Mouse (Mus musculus): ENCODE measurements at regions not wholly inside any gene's neighbourhood (a gene's known extent, or its start where the extent isn't known, plus 50 kb on each side); places are given as distances from the start of the nearest gene placed in this dataset.
A peak's percentile ranks its signal among the peaks of the same experiment; 100 is the strongest.

GRCm38 (mm10) chr12:17601245-17602023 lies 56.8 kb downstream of the Odc1 start:
- no peak for DNase-seq

- DNase-seq, result no peak
Observed at GRCm38 (mm10) chr12:17603576-17603975, 59.0 kb downstream of the Odc1 start.

- no peak for DNase-seq
Observed at GRCm38 (mm10) chr12:17610384-17610783, 65.8 kb downstream of the Odc1 start.

- no peak for DNase-seq
Observed at GRCm38 (mm10) chr12:17611988-17612387, 67.4 kb downstream of the Odc1 start.

- DNase-seq, result no peak
Observed at GRCm38 (mm10) chr12:17618300-17618699, 72.4 kb upstream of the Hpcal1 start.

GRCm38 (mm10) chr12:17620226-17620625 lies 70.4 kb upstream of the Hpcal1 start:
- DNase-seq, result peak; percentile 44 to 47

- DNase-seq, result peak in 1 of 2 experiments; percentile 18
Observed at GRCm38 (mm10) chr12:17621487-17621888, 69.2 kb upstream of the Hpcal1 start.

- no peak for DNase-seq
Observed at GRCm38 (mm10) chr12:17622509-17623005, 68.1 kb upstream of the Hpcal1 start.

- no peak for DNase-seq
Observed at GRCm38 (mm10) chr12:17626043-17626442, 64.6 kb upstream of the Hpcal1 start.

- DNase-seq, result no peak
Observed at GRCm38 (mm10) chr12:17631161-17631560, 59.5 kb upstream of the Hpcal1 start.

GRCm38 (mm10) chr12:17636146-17636545 lies 54.5 kb upstream of the Hpcal1 start:
- no peak for DNase-seq

- DNase-seq, result peak in 1 of 2 experiments; percentile 13
Observed at GRCm38 (mm10) chr12:17636590-17636989, 54.1 kb upstream of the Hpcal1 start.

Data from kidney, postnatal 36 days (tissue).